Mouse (Mus musculus): ENCODE measurements at regions not wholly inside any gene's neighbourhood (a gene's known extent, or its start where the extent isn't known, plus 50 kb on each side); places are given as distances from the start of the nearest gene placed in this dataset.

- no peak overlapping the region for H3K4me3 ChIP-seq
- 50% methylated on average over 6 of the region's 6 CpGs for WGBS
- ATAC-seq (ENCODE audit: insufficient number of reproducible peaks, insufficient read depth, low FRiP score, low TSS enrichment) = no peak
Measured at GRCm38 (mm10) chr13:44260039-44260438, 469.2 kb upstream of the Jarid2 start.

DNA sequence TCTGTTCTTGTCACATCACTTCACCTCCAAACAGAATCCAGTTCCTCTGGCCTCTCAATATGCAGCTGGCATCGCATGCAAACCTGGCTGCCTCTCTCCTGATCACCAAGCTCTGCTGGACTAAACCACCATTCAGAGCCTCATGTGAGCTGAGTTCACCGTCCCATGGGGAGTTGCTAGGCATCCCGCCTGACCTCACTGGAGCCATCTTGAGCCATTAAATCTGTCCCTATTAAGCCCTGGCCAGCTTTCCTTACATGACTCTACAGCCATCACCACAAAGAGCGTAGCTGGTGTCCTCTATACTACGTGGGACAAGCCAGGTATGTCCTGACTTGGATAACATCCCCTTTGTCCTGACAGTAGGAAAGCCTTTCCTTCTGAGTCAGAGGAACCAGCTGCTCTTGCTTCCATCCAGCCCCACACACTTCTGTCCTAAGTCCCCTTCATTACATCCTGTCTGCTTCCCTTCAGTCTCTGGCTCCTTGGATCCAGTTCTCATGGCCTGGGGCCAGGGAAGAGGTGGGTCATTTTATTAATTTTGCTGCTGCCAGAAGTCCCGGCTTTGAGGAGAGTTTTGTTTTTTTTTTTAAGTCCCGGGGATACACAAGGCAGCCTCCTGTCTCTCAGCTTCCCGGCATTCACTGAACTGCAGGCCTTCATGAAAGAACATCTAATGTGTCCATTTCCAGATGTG lies 468.5 kb upstream of the Jarid2 start:
- H3K4me1 ChIP-seq = peaks cover 6% of the 10 kb centered on the region; the same call in 1 of the 2 replicates
- no peak overlapping the region for H3K9ac ChIP-seq
- H3K36me3 ChIP-seq = no peaks in the 10 kb centered on the region
- ATAC-seq (ENCODE audit: insufficient number of reproducible peaks, insufficient read depth, low FRiP score, low TSS enrichment) = no peak
- no peaks in the 10 kb centered on the region for H3K27me3 ChIP-seq
- WGBS = 54% methylated on average over 8 of the region's 8 CpGs
- H3K4me2 ChIP-seq (replicated peaks) = no peak overlapping the region
- H3K9me3 ChIP-seq = no peaks in the 10 kb centered on the region
- no peak overlapping the region for H3K27ac ChIP-seq
- H3K4me3 ChIP-seq = no peak overlapping the region

More at GRCm38 (mm10) chr13:44260039-44260438, 469.2 kb upstream of the Jarid2 start:
- Histone ChIP-seq H3K36me3 (no peaks in the 10 kb centered on the region), H3K9me3 (no peaks in the 10 kb centered on the region), H3K4me1 (peaks cover 6% of the 10 kb centered on the region; the same call in 1 of the 2 replicates), H3K9ac (no peak overlapping the region), H3K27me3 (no peaks in the 10 kb centered on the region), H3K4me2 (replicated peaks) (no peak overlapping the region), H3K27ac (no peak overlapping the region)

GRCm38 (mm10) chr13:44272746-44273524 lies 456.3 kb upstream of the Jarid2 start:
- ATAC-seq (ENCODE audit: insufficient number of reproducible peaks, insufficient read depth, low FRiP score, low TSS enrichment) = no peak
- Histone ChIP-seq H3K27me3 (no peaks in the 10 kb centered on the region), H3K9me3 (no peaks in the 10 kb centered on the region), H3K27ac (no peak overlapping the region), H3K4me3 (no peak overlapping the region), H3K9ac (no peak overlapping the region), H3K4me1 (peaks cover 5% of the 10 kb centered on the region; the same call in 1 of the 2 replicates), H3K36me3 (no peaks in the 10 kb centered on the region), H3K4me2 (replicated peaks) (no peak overlapping the region)
- WGBS = 56% methylated on average over 16 of the region's 16 CpGs

GRCm38 (mm10) chr13:44277952-44278351 lies 451.3 kb upstream of the Jarid2 start:
- H3K27me3 ChIP-seq = 0 out of 2 replicates have a peak, but pooled peaks cover 3% of the 10 kb centered on the region
- H3K9ac ChIP-seq = no peak overlapping the region
- ATAC-seq (ENCODE audit: insufficient number of reproducible peaks, insufficient read depth, low FRiP score, low TSS enrichment) = no peak
- H3K4me3 ChIP-seq = no peak overlapping the region
- 80% methylated on average over 3 of the region's 3 CpGs for WGBS
- H3K27ac ChIP-seq = no peak overlapping the region
- H3K36me3 ChIP-seq = no peaks in the 10 kb centered on the region
- no peaks in the 10 kb centered on the region for H3K9me3 ChIP-seq
- H3K4me1 ChIP-seq = peaks cover 5% of the 10 kb centered on the region; the same call in 1 of the 2 replicates
- no peak overlapping the region for H3K4me2 ChIP-seq (replicated peaks)

DNA sequence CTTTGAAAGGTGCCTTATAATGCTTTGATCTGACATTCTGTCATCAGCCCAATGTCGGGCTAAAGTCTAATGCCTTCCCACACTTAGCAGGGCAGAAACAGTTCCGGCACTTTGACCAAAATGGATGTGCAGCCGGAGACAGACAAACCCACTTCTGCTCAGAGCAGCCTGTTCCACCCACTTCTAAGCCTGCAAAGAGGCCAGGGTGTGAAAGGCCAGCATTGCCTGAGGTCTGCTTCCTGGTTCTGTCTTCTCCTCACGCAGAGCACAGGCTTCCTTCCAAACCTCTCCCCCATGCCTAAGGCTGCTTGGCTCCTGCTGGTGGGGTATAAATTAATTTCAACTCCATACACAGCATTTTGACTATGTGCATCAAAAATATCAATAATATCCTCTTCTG lies 450.2 kb upstream of the Jarid2 start:
- WGBS = 47% methylated on average over 4 of the region's 4 CpGs
- H3K9ac ChIP-seq = no peak overlapping the region
- H3K9me3 ChIP-seq = no peaks in the 10 kb centered on the region
- H3K27me3 ChIP-seq = 0 out of 2 replicates have a peak, but pooled peaks cover 3% of the 10 kb centered on the region
- ATAC-seq (ENCODE audit: insufficient number of reproducible peaks, insufficient read depth, low FRiP score, low TSS enrichment) = no peak
- no peaks in the 10 kb centered on the region for H3K36me3 ChIP-seq
- peaks cover 5% of the 10 kb centered on the region; the same call in 1 of the 2 replicates for H3K4me1 ChIP-seq
- H3K4me3 ChIP-seq = no peak overlapping the region
- no peak overlapping the region for H3K27ac ChIP-seq
- H3K4me2 ChIP-seq (replicated peaks) = no peak overlapping the region

DNA sequence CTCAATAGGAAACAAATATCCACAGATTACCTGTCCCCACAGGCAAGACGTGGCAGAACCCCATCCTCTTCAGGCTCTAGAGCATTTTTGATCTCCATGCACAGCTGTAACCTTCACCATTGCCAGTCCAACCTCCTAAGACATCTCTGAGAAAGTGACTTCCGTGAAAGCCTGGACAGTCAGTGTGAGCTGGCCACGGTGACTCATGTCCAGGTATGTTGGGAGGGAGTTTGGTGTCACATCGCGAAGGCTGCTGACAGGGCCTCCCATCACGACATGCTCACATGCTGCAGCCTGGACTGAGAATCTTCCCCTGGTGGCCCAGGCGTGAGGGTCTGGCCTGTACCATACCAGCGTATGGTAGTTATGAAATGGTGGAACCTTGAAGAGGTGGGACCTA lies 449.0 kb upstream of the Jarid2 start:
- no peaks in the 10 kb centered on the region for H3K9me3 ChIP-seq
- WGBS = 94% methylated on average over 8 of the region's 8 CpGs
- H3K27ac ChIP-seq = no peak overlapping the region
- no peak overlapping the region for H3K9ac ChIP-seq
- H3K4me3 ChIP-seq = no peak overlapping the region
- no peak for ATAC-seq (ENCODE audit: insufficient number of reproducible peaks, insufficient read depth, low FRiP score, low TSS enrichment)
- no peak overlapping the region for H3K4me2 ChIP-seq (replicated peaks)
- H3K27me3 ChIP-seq = 0 out of 2 replicates have a peak, but pooled peaks cover 3% of the 10 kb centered on the region
- peaks cover 5% of the 10 kb centered on the region; the same call in 1 of the 2 replicates for H3K4me1 ChIP-seq
- H3K36me3 ChIP-seq = no peaks in the 10 kb centered on the region

DNA sequence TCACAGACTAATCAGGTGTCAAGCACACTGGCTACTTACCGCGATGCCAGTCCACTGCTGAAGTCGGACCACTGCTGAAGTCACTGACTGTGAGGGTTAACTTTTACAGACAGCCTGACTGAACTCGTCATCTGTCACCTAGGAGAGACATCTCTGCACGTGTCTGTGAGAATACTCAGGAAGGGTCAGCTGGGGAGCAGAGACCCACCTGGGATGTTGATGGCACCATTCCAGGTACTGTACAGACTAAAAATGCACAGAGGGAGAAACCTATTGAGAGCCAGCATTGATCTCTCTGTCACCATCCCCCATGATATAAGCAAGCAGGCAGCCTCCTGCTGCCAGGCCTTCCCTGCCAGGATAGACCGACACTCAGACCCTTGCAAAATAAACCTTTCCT lies 447.5 kb upstream of the Jarid2 start:
- no peaks in the 10 kb centered on the region for H3K9me3 ChIP-seq
- 0 out of 2 replicates have a peak, but pooled peaks cover 3% of the 10 kb centered on the region for H3K27me3 ChIP-seq
- H3K36me3 ChIP-seq = no peaks in the 10 kb centered on the region
- H3K4me1 ChIP-seq = peaks cover 5% of the 10 kb centered on the region; the same call in 1 of the 2 replicates
- H3K27ac ChIP-seq = no peak overlapping the region
- H3K4me3 ChIP-seq = no peak overlapping the region
- ATAC-seq (ENCODE audit: insufficient number of reproducible peaks, insufficient read depth, low FRiP score, low TSS enrichment) = no peak
- no peak overlapping the region for H3K4me2 ChIP-seq (replicated peaks)
- no peak overlapping the region for H3K9ac ChIP-seq
- 61% methylated on average over 6 of the region's 6 CpGs for WGBS

- H3K9me3 ChIP-seq = no peaks in the 10 kb centered on the region
- H3K9ac ChIP-seq = no peak overlapping the region
- H3K4me1 ChIP-seq = peaks cover 5% of the 10 kb centered on the region; the same call in 1 of the 2 replicates
- H3K27ac ChIP-seq = no peak overlapping the region
- WGBS = 78% methylated on average over 9 of the region's 9 CpGs
- 0 out of 2 replicates have a peak, but pooled peaks cover 3% of the 10 kb centered on the region for H3K27me3 ChIP-seq
- H3K4me2 ChIP-seq (replicated peaks) = no peak overlapping the region
- no peak overlapping the region for H3K4me3 ChIP-seq
- H3K36me3 ChIP-seq = no peaks in the 10 kb centered on the region
- ATAC-seq (ENCODE audit: insufficient number of reproducible peaks, insufficient read depth, low FRiP score, low TSS enrichment) = no peak
Measured at GRCm38 (mm10) chr13:44282306-44282705, 447.0 kb upstream of the Jarid2 start.

GRCm38 (mm10) chr13:44282731-44283571 lies 446.3 kb upstream of the Jarid2 start:
- 79% methylated on average over 16 of the region's 16 CpGs for WGBS

DNA sequence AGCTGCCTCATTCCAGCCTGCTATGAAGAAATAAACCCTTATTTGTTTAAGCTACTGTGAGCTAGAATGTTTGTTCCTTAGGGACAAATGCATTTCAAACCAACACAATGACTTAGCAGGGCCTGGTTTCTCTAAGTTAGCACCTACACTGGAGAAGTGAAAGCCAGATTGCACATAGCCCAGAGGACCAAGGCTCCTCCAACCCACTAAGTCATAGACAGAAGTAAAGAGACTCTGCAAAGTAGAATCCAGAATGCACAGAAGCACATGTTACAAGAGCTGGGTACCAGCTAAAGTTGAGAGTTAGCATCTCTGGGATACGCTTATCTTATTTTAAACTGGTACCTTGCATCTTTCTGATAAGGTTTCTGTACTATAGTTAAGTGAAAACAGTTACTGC lies 443.4 kb upstream of the Jarid2 start:
- Histone ChIP-seq H3K4me3 (no peak overlapping the region), H3K36me3 (no peaks in the 10 kb centered on the region), H3K4me1 (no peaks in the 10 kb centered on the region; the same call in 1 of the 2 replicates), H3K4me2 (replicated peaks) (no peak overlapping the region), H3K9me3 (no peaks in the 10 kb centered on the region), H3K27ac (0 out of 2 replicates have a peak overlapping the region, but pooled peaks have one; percentile 17), H3K27me3 (no peaks in the 10 kb centered on the region), H3K9ac (no peak overlapping the region)
- no peak for ATAC-seq (ENCODE audit: insufficient number of reproducible peaks, insufficient read depth, low FRiP score, low TSS enrichment)
- WGBS = 81% methylated on average over 1 of the region's 1 CpGs

More at GRCm38 (mm10) chr13:44282731-44283571, 446.3 kb upstream of the Jarid2 start:
- Histone ChIP-seq H3K4me1 (peaks cover 5% of the 10 kb centered on the region; the same call in 1 of the 2 replicates), H3K4me2 (replicated peaks) (no peak overlapping the region), H3K9ac (no peak overlapping the region), H3K36me3 (no peaks in the 10 kb centered on the region), H3K9me3 (no peaks in the 10 kb centered on the region), H3K4me3 (no peak overlapping the region), H3K27me3 (0 out of 2 replicates have a peak, but pooled peaks cover 3% of the 10 kb centered on the region), H3K27ac (no peak overlapping the region)
- no peak for ATAC-seq (ENCODE audit: insufficient number of reproducible peaks, insufficient read depth, low FRiP score, low TSS enrichment)

DNA sequence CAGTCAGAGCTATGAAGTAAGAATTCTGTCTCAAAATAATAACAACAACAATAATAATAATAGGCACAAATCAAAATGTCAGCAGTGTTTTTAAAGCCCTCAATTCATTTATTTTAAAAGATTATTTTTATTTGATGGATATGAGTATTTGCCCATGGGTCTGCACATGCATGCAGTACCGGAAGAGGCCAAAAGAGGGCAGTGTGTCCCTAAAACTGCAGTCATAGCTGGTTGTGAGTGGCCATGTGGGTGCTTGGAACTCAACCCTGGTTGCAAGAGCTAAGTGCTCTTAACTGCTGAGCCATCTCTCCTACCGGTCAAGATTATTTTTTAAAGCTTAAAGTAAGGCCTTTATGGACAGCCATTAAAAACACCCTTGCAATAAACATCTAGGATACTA lies 439.1 kb upstream of the Jarid2 start:
- H3K4me1 ChIP-seq = peaks cover 2% of the 10 kb centered on the region; the same call in 1 of the 2 replicates
- H3K27me3 ChIP-seq = no peaks in the 10 kb centered on the region
- H3K4me3 ChIP-seq = no peak overlapping the region
- H3K9me3 ChIP-seq = no peaks in the 10 kb centered on the region
- no peaks in the 10 kb centered on the region for H3K36me3 ChIP-seq
- no peak for ATAC-seq (ENCODE audit: insufficient number of reproducible peaks, insufficient read depth, low FRiP score, low TSS enrichment)
- no peak overlapping the region for H3K27ac ChIP-seq
- H3K9ac ChIP-seq = no peak overlapping the region
- no peak overlapping the region for H3K4me2 ChIP-seq (replicated peaks)
- 97% methylated on average over 2 of the region's 2 CpGs for WGBS

All from embryonic facial prominence, embryonic 12.5 days (tissue).